Mouse (Mus musculus): Measurements from ENCODE around the gene Mrps14. TPM values are rescaled to one million over a fixed set of nuclear protein-coding genes. Genes with fewer than 3 reads are reported as not detected.

The Mrps14 gene
- total and polyA plus RNA-seq, 2 experiments from 2014 or later: 22.9 to 129 TPM

DNA sequence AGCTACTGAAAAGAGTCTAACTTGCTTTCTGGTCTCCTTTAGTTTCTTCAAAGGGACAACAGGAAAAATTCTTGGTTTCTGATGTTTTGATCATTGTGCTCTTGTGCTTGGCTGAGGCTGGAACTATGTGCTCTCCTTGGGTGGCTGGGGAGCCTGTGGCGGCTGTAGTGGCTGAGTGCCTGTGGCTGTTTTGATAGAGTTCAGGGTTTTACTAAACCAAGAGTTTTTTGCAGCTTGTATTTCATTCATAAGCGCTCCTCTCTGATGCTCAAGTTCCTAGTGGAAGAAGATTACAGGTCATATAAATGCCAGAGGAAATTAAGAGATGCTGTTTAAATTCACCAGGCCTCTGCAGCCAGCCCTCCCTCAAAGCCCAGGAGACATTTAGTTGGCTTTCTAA, 29.1 kb downstream of the Mrps14 start:
- H3K9me3 ChIP-seq (ENCODE audit: low read length): no peaks in the 10 kb centered on the region

DNA sequence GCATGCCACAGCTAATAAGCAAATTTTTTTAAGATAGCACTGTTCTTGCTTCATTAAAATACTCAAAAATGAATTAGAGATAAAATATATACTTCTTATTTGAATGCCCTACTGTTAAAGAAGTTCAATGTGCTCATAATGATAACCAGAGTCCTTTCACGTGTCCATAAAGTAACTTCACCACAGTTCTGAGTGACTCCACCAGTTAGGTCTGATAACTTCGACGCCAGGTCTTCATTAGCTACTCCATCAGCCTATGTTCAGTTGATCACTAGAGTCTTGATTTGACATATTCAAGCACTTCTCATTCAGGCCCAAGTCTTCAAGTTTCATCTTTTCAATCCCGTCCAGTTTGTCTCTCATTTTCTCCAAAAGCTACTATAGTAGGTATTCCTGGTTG, 32.2 kb downstream of the Mrps14 start:
- Histone ChIP-seq H3K9me3 (ENCODE audit: low read length) (no peaks in the 10 kb centered on the region), H3K9ac (no peak overlapping the region), H3K4me2 (ENCODE audit: low read depth) (no peak overlapping the region), H3K4me3 (ENCODE audit: low read depth, low read length) (no peak overlapping the region), H3K27me3 (ENCODE audit: insufficient read depth, low read length) (no peaks in the 10 kb centered on the region), H3K4me1 (ENCODE audit: insufficient read depth) (no peaks in the 10 kb centered on the region), H3K27ac (ENCODE audit: low read depth, low read length) (no peak overlapping the region), H3K36me3 (ENCODE audit: insufficient read depth) (peaks cover 10% of the 10 kb centered on the region; the same call in 1 of the 2 replicates)
- no peak for ATAC-seq
- WGBS: 91% methylated on average over 4 of the region's 4 CpGs
- no peak for TF ChIP-seq CTCF (IDR thresholded peaks at IDR 0.05; ENCODE audit: low read depth)
- no peak for DNase-seq

More for the DNA sequence above, 29.1 kb downstream of the Mrps14 start:
- DNase-seq: no peak
- Histone ChIP-seq H3K36me3 (ENCODE audit: insufficient read depth) (peaks cover 10% of the 10 kb centered on the region; the same call in 1 of the 2 replicates), H3K4me3 (ENCODE audit: low read depth, low read length) (no peak overlapping the region), H3K9ac (no peak overlapping the region), H3K27ac (ENCODE audit: low read depth, low read length) (no peak overlapping the region), H3K4me2 (ENCODE audit: low read depth) (no peak overlapping the region), H3K4me1 (ENCODE audit: insufficient read depth) (no peaks in the 10 kb centered on the region), H3K27me3 (ENCODE audit: insufficient read depth, low read length) (no peaks in the 10 kb centered on the region)
- no peak for TF ChIP-seq CTCF (IDR thresholded peaks at IDR 0.05; ENCODE audit: low read depth)
- whole genome bisulfite sequencing: 70% methylated on average over 2 of the region's 2 CpGs
- no peak for ATAC-seq

DNA sequence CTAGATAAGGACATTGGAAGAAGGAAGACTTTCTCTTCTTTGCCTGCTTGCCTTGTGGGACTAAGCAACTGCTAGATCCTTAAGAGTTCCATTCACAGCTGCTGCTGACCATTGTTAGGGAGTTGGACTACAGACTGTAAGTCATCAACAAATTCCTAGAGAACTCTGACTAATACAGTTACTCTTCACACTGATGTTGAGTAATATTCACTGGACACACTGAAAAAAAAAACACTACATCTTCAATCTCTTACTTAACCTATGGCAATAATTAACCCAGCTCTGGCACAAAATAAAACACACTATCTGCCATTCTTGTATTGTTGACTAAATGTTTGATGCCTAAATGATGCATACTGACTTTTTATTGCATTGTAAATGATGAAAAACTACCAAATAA, 32.8 kb downstream of the Mrps14 start:
- H3K36me3 ChIP-seq (ENCODE audit: insufficient read depth): peaks cover 10% of the 10 kb centered on the region; the same call in 1 of the 2 replicates
- no peak overlapping the region for H3K4me3 ChIP-seq (ENCODE audit: low read depth, low read length)
- H3K27me3 ChIP-seq (ENCODE audit: insufficient read depth, low read length): no peaks in the 10 kb centered on the region
- H3K9me3 ChIP-seq (ENCODE audit: low read length): no peaks in the 10 kb centered on the region
- DNase-seq (no peak), ATAC-seq (no peak)
- no peak overlapping the region for H3K4me2 ChIP-seq (ENCODE audit: low read depth)
- no peak overlapping the region for H3K9ac ChIP-seq
- H3K4me1 ChIP-seq (ENCODE audit: insufficient read depth): no peaks in the 10 kb centered on the region
- no peak for TF ChIP-seq CTCF (IDR thresholded peaks at IDR 0.05; ENCODE audit: low read depth)
- H3K27ac ChIP-seq (ENCODE audit: low read depth, low read length): no peak overlapping the region

DNA sequence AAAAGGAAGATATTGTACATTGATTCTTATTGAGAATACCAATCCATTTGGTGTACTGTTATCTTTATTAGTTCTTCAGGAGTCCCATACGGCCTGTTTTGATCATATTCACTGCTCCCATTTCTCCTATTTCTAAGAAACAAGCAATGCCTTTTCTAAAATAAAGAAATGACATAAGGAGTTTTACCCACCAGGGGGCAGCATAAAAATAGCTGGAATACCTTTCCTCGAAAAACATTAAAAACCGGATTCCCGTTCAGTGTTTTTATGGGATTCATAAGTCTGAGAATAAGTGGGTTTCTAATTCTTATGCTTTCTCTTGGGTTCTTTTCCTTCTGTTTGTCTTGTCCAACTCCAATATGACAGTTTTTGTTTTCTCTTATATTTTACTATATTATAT, 36.0 kb downstream of the Mrps14 start:
- Histone ChIP-seq H3K9me3 (ENCODE audit: low read length) (no peaks in the 10 kb centered on the region), H3K9ac (no peak overlapping the region), H3K27ac (ENCODE audit: low read depth, low read length) (no peak overlapping the region), H3K27me3 (ENCODE audit: insufficient read depth, low read length) (no peaks in the 10 kb centered on the region), H3K4me1 (ENCODE audit: insufficient read depth) (no peaks in the 10 kb centered on the region), H3K4me3 (ENCODE audit: low read depth, low read length) (no peak overlapping the region), H3K36me3 (ENCODE audit: insufficient read depth) (no peaks in the 10 kb centered on the region), H3K4me2 (ENCODE audit: low read depth) (no peak overlapping the region)
- no peak for ATAC-seq
- peak; percentile 58 for TF ChIP-seq CTCF (IDR thresholded peaks at IDR 0.05; ENCODE audit: low read depth)
- peak; percentile 82 for DNase-seq
- WGBS: 34% methylated on average over 4 of the region's 4 CpGs

DNA sequence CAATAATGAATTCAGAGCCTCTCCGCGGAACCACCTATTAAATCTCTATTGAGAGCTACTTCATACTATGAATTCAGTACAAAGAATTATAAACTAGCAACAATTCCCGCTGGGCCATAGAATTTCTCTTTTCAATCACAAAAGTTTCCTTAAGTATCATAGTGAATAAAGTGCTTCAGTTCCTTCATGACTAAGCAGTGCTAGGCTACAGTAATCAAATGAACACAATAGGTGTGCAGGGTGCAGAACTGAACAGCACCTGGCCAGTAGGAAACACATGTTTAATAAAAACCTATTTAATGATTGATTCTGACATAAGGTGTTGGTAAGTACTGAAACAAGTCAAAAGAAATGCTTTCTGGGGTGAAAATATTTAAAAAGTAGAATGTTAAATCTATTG, 37.1 kb downstream of the Mrps14 start:
- no peaks in the 10 kb centered on the region for H3K4me1 ChIP-seq (ENCODE audit: insufficient read depth)
- ATAC-seq: peak; percentile 23; the same call in 1 of the 2 replicates
- H3K4me2 ChIP-seq (ENCODE audit: low read depth): no peak overlapping the region
- WGBS: 38% methylated on average over 3 of the region's 3 CpGs
- TF ChIP-seq CTCF (IDR thresholded peaks at IDR 0.05; ENCODE audit: low read depth): no peak
- no peak overlapping the region for H3K27ac ChIP-seq (ENCODE audit: low read depth, low read length)
- no peaks in the 10 kb centered on the region for H3K9me3 ChIP-seq (ENCODE audit: low read length)
- H3K27me3 ChIP-seq (ENCODE audit: insufficient read depth, low read length): no peaks in the 10 kb centered on the region
- H3K36me3 ChIP-seq (ENCODE audit: insufficient read depth): no peaks in the 10 kb centered on the region
- no peak overlapping the region for H3K4me3 ChIP-seq (ENCODE audit: low read depth, low read length)
- DNase-seq: no peak
- no peak overlapping the region for H3K9ac ChIP-seq

DNA sequence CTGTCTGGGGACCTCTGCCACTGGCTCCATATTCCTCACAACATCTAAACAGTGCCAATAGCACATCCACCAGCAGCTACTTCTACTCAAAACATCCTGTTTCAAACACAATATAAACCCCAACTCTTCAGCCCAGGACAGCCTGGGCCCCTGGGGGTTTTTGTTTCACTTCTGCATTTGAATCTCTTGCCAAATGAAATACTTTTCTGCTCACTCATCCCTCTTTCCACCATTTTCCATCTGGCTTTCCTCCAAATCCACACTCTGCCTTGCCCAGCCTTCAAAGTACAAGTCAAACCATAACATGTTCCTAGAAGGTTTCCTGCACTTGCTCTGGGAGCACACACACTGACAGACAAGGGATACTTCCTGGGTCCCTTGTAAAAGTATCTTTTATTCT, 38.9 kb downstream of the Mrps14 start:
- H3K9me3 ChIP-seq (ENCODE audit: low read length): no peaks in the 10 kb centered on the region
- H3K27ac ChIP-seq (ENCODE audit: low read depth, low read length): no peak overlapping the region
- H3K27me3 ChIP-seq (ENCODE audit: insufficient read depth, low read length): no peaks in the 10 kb centered on the region
- H3K4me3 ChIP-seq (ENCODE audit: low read depth, low read length): no peak overlapping the region
- no peak for DNase-seq
- no peak for TF ChIP-seq CTCF (IDR thresholded peaks at IDR 0.05; ENCODE audit: low read depth)
- H3K4me2 ChIP-seq (ENCODE audit: low read depth): no peak overlapping the region
- no peaks in the 10 kb centered on the region for H3K4me1 ChIP-seq (ENCODE audit: insufficient read depth)
- no peaks in the 10 kb centered on the region for H3K36me3 ChIP-seq (ENCODE audit: insufficient read depth)
- no peak for ATAC-seq
- no peak overlapping the region for H3K9ac ChIP-seq

DNA sequence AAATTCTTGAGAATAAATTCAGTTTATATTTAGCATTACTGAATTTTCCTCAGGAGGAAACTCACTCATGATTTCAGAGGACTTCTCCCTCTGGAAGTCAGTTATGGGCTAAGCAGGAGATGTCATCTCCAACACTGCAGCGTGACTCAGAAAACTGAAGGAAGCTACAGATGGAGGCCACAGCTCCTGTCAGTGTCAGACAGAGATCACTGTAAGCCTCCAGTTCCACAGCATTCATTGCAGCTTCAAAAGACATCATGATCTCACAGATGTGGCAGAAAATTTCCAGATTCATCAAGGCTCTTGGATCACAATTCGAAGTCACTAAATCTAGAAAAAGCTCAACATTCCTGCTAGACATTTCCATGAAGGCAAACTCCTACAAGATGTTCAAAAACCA, 43.0 kb downstream of the Mrps14 start:
- Histone ChIP-seq H3K4me2 (ENCODE audit: low read depth) (no peak overlapping the region), H3K27ac (ENCODE audit: low read depth, low read length) (no peak overlapping the region), H3K9ac (no peak overlapping the region), H3K4me3 (ENCODE audit: low read depth, low read length) (no peak overlapping the region), H3K27me3 (ENCODE audit: insufficient read depth, low read length) (no peaks in the 10 kb centered on the region), H3K4me1 (ENCODE audit: insufficient read depth) (no peaks in the 10 kb centered on the region), H3K9me3 (ENCODE audit: low read length) (no peaks in the 10 kb centered on the region), H3K36me3 (ENCODE audit: insufficient read depth) (0 out of 2 replicates have a peak, but pooled peaks cover 6% of the 10 kb centered on the region)
- WGBS: 96% methylated on average over 2 of the region's 2 CpGs
- ATAC-seq (no peak), DNase-seq (no peak)
- TF ChIP-seq CTCF (IDR thresholded peaks at IDR 0.05; ENCODE audit: low read depth): no peak

All from forebrain, postnatal 0 days (tissue).